Mouse (Mus musculus) embryonic fibroblast, embryonic 13.5 days (primary cell): ENCODE results near the gene Zfp472. TPM values are rescaled to one million over a fixed set of nuclear protein-coding genes. Genes with fewer than 3 reads are reported as not detected.
"Not testable (repeated sequence)": the region's sequence is repeated elsewhere in the genome, so short reads cannot be mapped to it uniquely, and the experiment has no call there.

ENCODE experiments used
- H3K27ac ChIP-seq: 2 replicates; pipeline ENCODE4 v1.5.1; 2012; ENCODE audit warnings: low read length, control low read depth, inconsistent platforms; ENCODE audit not compliant: insufficient read depth
- H3K4me1 ChIP-seq: 2 replicates; pipeline ENCODE4 v1.6.1; 2011; ENCODE audit warnings: low read length; ENCODE audit not compliant: control insufficient read depth, insufficient read depth
- H3K4me3 ChIP-seq: 2 replicates; pipeline ENCODE4 v1.5.1; 2011; ENCODE audit warnings: mild to moderate bottlenecking, control low read depth, low read length; ENCODE audit not compliant: insufficient read depth
- CTCF ChIP-seq: IDR thresholded peaks from 2 replicates; pipeline ENCODE4 v1.5.1; 2011; ENCODE audit warnings: mild to moderate bottlenecking, control low read depth, low read length, moderate library complexity, borderline replicate concordance; ENCODE audit not compliant: insufficient read depth
- POLR2A ChIP-seq: IDR thresholded peaks from 2 replicates; pipeline ENCODE4 v1.6.1; 2011; ENCODE audit warnings: low read depth, mild to moderate bottlenecking, control low read depth, low read length, moderate library complexity
- polyA plus RNA-seq: library from polyadenylated mRNA; stranded (reverse); fragments of >200 nt; gene quantifications from 2 replicates; pipeline ENCODE4 v1.2.4, GENCODE M21; 2011; ENCODE audit warnings: low read depth; ENCODE audit not compliant: missing spikeins, insufficient read length

Gene Zfp472
- polyA plus RNA-seq, 1 experiment = 4.8 TPM

DNA sequence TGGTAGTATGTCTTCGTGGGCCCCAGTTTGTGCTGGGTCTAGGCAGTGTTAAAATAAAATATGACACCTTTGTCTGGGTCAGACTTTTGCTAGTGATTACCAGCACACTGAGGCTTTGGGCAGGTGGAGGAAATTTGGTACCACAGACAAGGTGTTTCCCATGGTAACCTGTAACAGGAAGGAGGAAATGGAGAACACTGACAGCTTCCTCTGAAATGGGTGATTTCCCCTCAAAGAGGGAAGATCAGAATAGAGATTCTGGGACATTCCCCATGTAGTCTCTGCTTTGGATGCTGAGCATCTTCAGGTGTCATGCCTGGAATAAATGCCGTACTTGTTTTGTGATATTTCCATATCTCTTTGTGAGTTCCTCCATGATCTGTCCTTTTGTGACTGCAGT lies 32.9 kb downstream of the Zfp472 start:
- H3K4me3 ChIP-seq = no peak overlapping the region
- no peak for TF ChIP-seq CTCF
- no peak for TF ChIP-seq POLR2A
- no peaks in the 10 kb centered on the region for H3K4me1 ChIP-seq
- no peak overlapping the region for H3K27ac ChIP-seq

GRCm38 (mm10) chr17:33008337-33008736 lies 42.7 kb downstream of the Zfp472 start:
- Histone ChIP-seq H3K4me1 (no peaks in the 10 kb centered on the region), H3K4me3 (no peak overlapping the region), H3K27ac (no peak overlapping the region)
- TF ChIP-seq CTCF (no peak), POLR2A (no peak)

GRCm38 (mm10) chr17:33020434-33020833 lies 54.8 kb downstream of the Zfp472 start:
- not testable (repeated sequence) for H3K27ac ChIP-seq, H3K4me1 ChIP-seq, H3K4me3 ChIP-seq

Other genes with a start within 250 kb of the Zfp472 start
- 48.5 and 48.7 TPM in 2 replicates for gene Zfp871, start 177.5 kb upstream of the Zfp472 start, polyA plus RNA-seq
- gene Zfp811, start 155.9 kb upstream of the Zfp472 start, polyA plus RNA-seq = 1.6 and 2.1 TPM in 2 replicates
- 13.4 and 17.1 TPM in 2 replicates for gene Zfp799, start 135.6 kb upstream of the Zfp472 start, polyA plus RNA-seq
- gene Zfp870, start 74.2 kb upstream of the Zfp472 start, polyA plus RNA-seq = 9.1 and 10.7 TPM in 2 replicates
- gene Cyp4f14, start 48.5 kb upstream of the Zfp472 start, polyA plus RNA-seq = not detected in 2 replicates
- gene Cyp4f13, start 18.4 kb upstream of the Zfp472 start, polyA plus RNA-seq = 10.0 and 14.2 TPM in 2 replicates
- gene Zfp952, start 27.3 kb downstream of the Zfp472 start, polyA plus RNA-seq = 10.3 and 11.3 TPM in 2 replicates
- gene Zfp763, start 67.6 kb downstream of the Zfp472 start, polyA plus RNA-seq = 4.2 and 8.1 TPM in 2 replicates
- not detected in 2 replicates for gene 4921501E09Rik, start 102.2 kb downstream of the Zfp472 start, polyA plus RNA-seq
- 5.6 and 5.7 TPM in 2 replicates for gene Zfp563, start 123.5 kb downstream of the Zfp472 start, polyA plus RNA-seq
- not detected in 2 replicates for gene Morc2b, start 173.9 kb downstream of the Zfp472 start, polyA plus RNA-seq
- not detected in 2 replicates for gene Olfr55, start 202.6 kb downstream of the Zfp472 start, polyA plus RNA-seq
- gene Olfr239, start 225.5 kb downstream of the Zfp472 start, polyA plus RNA-seq = not detected in 2 replicates